Mouse (Mus musculus) bone marrow macrophage, adult 2 months (primary cell): ENCODE data around the gene Tbc1d17.

Experiments used
- CTCF ChIP-seq: IDR thresholded peaks from 2 replicates; pipeline ENCODE4 v1.5.1; 2012; ENCODE audit warnings: low read depth, mild to moderate bottlenecking, low read length, moderate library complexity
- POLR2A ChIP-seq: IDR thresholded peaks from 2 replicates; pipeline ENCODE4 v1.6.1; 2012; ENCODE audit warnings: mild to moderate bottlenecking, low read depth, low read length, borderline replicate concordance

- TF ChIP-seq CTCF: no peak
- no peak for TF ChIP-seq POLR2A
Observed at GRCm38 (mm10) chr7:44841825-44842463, 6.9 kb downstream of the Tbc1d17 start.
